Mouse (Mus musculus) gastrocnemius, adult 2 months (tissue): Measurements from ENCODE around the gene Pam. TPM values are rescaled to one million over a fixed set of nuclear protein-coding genes. Genes with fewer than 3 reads are reported as not detected.

Experiments
- DNase-seq: peaks from one replicate; pipeline ENCODE4 v3.0.0; 2022
- H3K27ac ChIP-seq: fragments of 200-600 bp; 2 replicates; pipeline ENCODE4 v1.8.1; 2022; ENCODE audit warnings: mild to moderate bottlenecking
- H3K4me3 ChIP-seq: fragments of 200-600 bp; 2 replicates; pipeline ENCODE4 v1.8.1; 2022; ENCODE audit warnings: mild to moderate bottlenecking, moderate library complexity
- CTCF ChIP-seq: fragments of 200-600 bp; IDR thresholded peaks from 2 replicates; pipeline ENCODE4 v1.8.1; 2022; ENCODE audit warnings: antibody characterized with exemption, mild to moderate bottlenecking, moderate library complexity
- intact Hi-C: fragments of 180-260 bp; cut with DNase I; formaldehyde crosslinking; loops from one replicate; pipeline ENCODE4 v1.15.1; 2025
- total RNA-seq, 2 experiments: library from RNA; stranded (reverse); gene quantifications; 2 replicates each; pipeline ENCODE4 v1.2.3; 2021

Gene Pam
- total RNA-seq, 2 experiments from 2014 or later, result 27.6 to 39.9 TPM

- Histone ChIP-seq H3K4me3 (no peak overlapping the region), H3K27ac (no peak overlapping the region)
- no peak for TF ChIP-seq CTCF
- intact Hi-C loops, result no loop called here
- DNase-seq, result no peak
Observed at GRCm38 (mm10) chr1:98073127-98073526, 22.3 kb downstream of the Pam start.

GRCm38 (mm10) chr1:98072045-98072444, 23.4 kb downstream of the Pam start:
- DNase-seq, result no peak
- intact Hi-C loops, result no loop called here
- Histone ChIP-seq H3K4me3 (no peak overlapping the region), H3K27ac (no peak overlapping the region)
- TF ChIP-seq CTCF, result peak; percentile 45

GRCm38 (mm10) chr1:98071436-98071835, 24.0 kb downstream of the Pam start:
- Histone ChIP-seq H3K27ac (peak overlapping the region; percentile 58; the same call in 1 of the 2 replicates), H3K4me3 (no peak overlapping the region)
- no peak for TF ChIP-seq CTCF
- no peak for DNase-seq
- intact Hi-C loops, result no loop called here

GRCm38 (mm10) chr1:98070743-98071325, 24.6 kb downstream of the Pam start:
- intact Hi-C loops, result no loop called here
- Histone ChIP-seq H3K4me3 (no peak overlapping the region), H3K27ac (peak overlapping the region; percentile 58)
- TF ChIP-seq CTCF, result no peak
- DNase-seq, result peak; percentile 23

GRCm38 (mm10) chr1:98068177-98068576, 27.3 kb downstream of the Pam start:
- intact Hi-C loops, result no loop called here
- TF ChIP-seq CTCF, result no peak
- Histone ChIP-seq H3K4me3 (no peak overlapping the region), H3K27ac (no peak overlapping the region)
- DNase-seq, result no peak

DNA sequence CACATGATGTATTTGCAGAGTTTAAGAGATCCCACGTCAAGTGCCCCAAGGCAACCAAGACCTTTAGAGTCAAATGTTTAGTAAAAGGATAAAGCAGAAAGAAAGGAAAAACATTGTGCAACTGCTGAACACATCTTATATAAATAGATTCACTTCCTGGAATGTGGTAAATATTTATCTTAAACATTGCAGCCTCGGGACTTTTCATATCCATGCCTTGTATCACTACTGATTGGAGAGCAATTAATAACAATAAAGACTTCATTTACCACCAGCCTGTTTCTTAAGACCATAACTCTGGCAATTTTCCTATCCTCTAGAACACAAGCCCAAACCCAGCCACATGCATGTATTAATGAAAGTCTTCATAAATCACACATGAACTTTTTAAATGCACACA, 33.4 kb downstream of the Pam start:
- no peak overlapping the region for H3K4me3 ChIP-seq
- TF ChIP-seq CTCF, result no peak
- no peak overlapping the region for H3K27ac ChIP-seq
- no peak for DNase-seq
- intact Hi-C loops, result no loop called here

DNA sequence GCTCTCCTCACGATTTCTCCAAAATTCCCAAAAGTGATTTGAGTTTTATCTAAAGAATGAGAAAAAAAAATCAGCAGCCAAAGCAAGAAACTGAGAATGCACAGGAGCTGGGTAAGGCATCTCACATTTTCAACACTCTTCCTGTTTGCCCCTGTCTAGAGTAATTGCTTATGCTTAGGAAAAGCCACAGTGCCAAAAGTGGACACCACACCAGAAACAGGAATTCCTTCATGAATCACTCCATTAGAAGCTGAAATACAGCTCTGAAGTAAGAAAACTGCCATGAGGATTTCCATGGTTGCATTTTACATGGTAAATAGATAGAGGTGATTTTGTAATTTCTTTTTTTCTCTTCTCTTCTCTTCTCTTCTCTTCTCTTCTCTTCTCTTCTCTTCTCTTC, 36.0 kb downstream of the Pam start:
- 0 out of 2 replicates have a peak overlapping the region, but pooled peaks have one; percentile 21 for H3K27ac ChIP-seq
- intact Hi-C loops, result no loop called here
- no peak for TF ChIP-seq CTCF
- H3K4me3 ChIP-seq, result no peak overlapping the region
- no peak for DNase-seq

DNA sequence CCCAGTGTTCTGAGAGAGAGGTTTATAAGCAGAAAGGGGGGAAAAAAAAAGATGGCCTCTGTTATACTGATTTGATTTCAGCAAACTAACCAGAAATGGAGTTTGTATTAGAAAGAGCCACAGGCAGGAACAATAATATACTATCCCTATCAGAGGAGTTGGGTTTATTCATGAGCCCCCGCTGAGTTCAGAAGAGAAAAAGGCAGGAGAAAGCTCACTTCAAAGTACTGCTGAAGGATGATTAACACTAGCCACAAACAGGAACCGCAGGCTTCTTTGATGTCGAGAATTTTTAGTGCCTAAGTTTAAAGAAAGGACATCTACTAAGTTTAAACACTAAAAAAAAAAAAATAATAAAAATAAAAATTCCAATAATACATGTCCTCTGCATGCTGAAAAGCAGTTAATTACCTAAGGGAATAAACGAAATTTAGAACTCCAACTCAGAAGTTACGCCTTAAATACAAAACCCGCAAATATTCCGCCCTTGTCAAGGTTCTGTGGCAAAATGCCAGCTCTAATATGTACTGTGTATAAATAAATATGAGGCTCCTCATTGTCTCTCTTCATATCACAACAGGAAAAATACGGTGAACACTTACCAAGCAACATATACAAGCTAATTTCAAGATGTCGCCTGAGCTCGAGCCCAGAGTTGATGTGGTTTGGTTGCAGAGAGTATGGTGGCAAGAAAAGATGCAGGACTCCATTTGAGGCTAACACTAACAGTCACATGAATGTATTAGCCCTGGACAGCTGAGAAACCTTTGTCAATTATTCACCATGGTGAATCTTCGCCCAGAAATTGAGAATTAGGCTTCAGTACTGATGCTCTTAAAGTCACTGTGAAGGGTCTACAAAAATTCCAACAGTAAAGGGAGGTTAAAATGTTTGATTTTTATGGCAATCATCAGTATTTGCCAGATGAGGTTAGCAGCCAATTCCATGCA, 38.2 kb downstream of the Pam start:
- TF ChIP-seq CTCF, result no peak
- intact Hi-C loops, result no loop called here
- Histone ChIP-seq H3K27ac (no peak overlapping the region), H3K4me3 (no peak overlapping the region)
- DNase-seq, result no peak

- Histone ChIP-seq H3K4me3 (no peak overlapping the region), H3K27ac (no peak overlapping the region)
- intact Hi-C loops, result no loop called here
- TF ChIP-seq CTCF, result no peak
- no peak for DNase-seq
Observed at GRCm38 (mm10) chr1:98056277-98056676, 39.2 kb downstream of the Pam start.

DNA sequence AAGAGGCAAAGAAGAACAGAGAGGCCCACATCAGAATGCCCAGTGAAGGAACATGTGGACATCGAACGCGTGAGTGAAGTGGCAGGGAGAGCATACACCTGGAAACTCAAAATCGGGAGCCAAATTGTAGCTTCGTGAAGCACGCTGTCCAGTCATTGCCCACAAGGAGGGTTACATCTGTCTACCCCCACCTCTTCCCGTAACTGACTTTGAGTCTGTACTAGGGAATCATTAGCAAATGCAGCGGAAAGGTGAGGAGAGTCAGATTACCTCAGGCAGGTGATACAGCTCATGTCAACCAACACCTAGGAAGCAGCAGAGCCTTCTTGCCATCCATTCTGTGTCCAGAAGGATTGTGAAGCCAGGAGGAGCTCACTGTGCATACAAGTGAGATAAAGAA, 39.9 kb downstream of the Pam start:
- Histone ChIP-seq H3K27ac (no peak overlapping the region), H3K4me3 (no peak overlapping the region)
- TF ChIP-seq CTCF, result no peak
- intact Hi-C loops, result no loop called here
- no peak for DNase-seq

GRCm38 (mm10) chr1:98053994-98054393, 41.5 kb downstream of the Pam start:
- no peak for DNase-seq
- no peak for TF ChIP-seq CTCF
- Histone ChIP-seq H3K27ac (no peak overlapping the region), H3K4me3 (no peak overlapping the region)
- intact Hi-C loops, result no loop called here

- DNase-seq, result no peak
- intact Hi-C loops, result no loop called here
- no peak overlapping the region for H3K27ac ChIP-seq
Observed at GRCm38 (mm10) chr1:98053447-98053846, 42.0 kb downstream of the Pam start.

GRCm38 (mm10) chr1:98052775-98053174, 42.7 kb downstream of the Pam start:
- Histone ChIP-seq H3K27ac (no peak overlapping the region), H3K4me3 (no peak overlapping the region)
- no peak for TF ChIP-seq CTCF
- DNase-seq, result no peak
- intact Hi-C loops, result no loop called here

More at GRCm38 (mm10) chr1:98053447-98053846, 42.0 kb downstream of the Pam start:
- H3K4me3 ChIP-seq, result no peak overlapping the region
- no peak; the same call in 1 of the 2 replicates for TF ChIP-seq CTCF
